Comparison of ENCODE assay signal across 14 mouse cellular contexts in genomic region chr10:98584776-98585175, GRCm38 (mm10).
"Had no signal": no experiment of that assay in that cellular context is flagged by ENCODE, and none has a peak within 500 bp of the region (broad histone marks: within the 10 kb centered on the region; RNA-seq: fewer than 3 reads in every experiment).

No protein-coding gene starts in this region.

- H3K9me3 ChIP-seq: kidney, embryonic 15.5 days; limb, embryonic 10.5 days; liver, embryonic 15.5 days; megakaryocyte, embryonic 14.5 days; neural tube, embryonic 15.5 days; stomach, embryonic 15.5 days had no signal

- DNase-seq: kidney, adult 11 months; lung, adult 2 months; lung, postnatal 10 days; right cerebral cortex, postnatal 14 days; thymus, postnatal 36 days had no signal

- H3K4me3 ChIP-seq: kidney, embryonic 15.5 days; limb, embryonic 10.5 days; liver, embryonic 15.5 days; megakaryocyte, embryonic 14.5 days; myocyte; neural tube, embryonic 15.5 days; stomach, embryonic 15.5 days had no signal

- H3K9ac ChIP-seq: kidney, embryonic 15.5 days; liver, embryonic 15.5 days; neural tube, embryonic 15.5 days; stomach, embryonic 15.5 days had no signal

- H3K4me1 ChIP-seq: liver, embryonic 15.5 days; megakaryocyte, embryonic 14.5 days; neural tube, embryonic 15.5 days; stomach, embryonic 15.5 days had no signal

- H3K27me3 ChIP-seq: kidney, embryonic 15.5 days; liver, embryonic 15.5 days; megakaryocyte, embryonic 14.5 days; neural tube, embryonic 15.5 days; stomach, embryonic 15.5 days had no signal

- H3K36me3 ChIP-seq: kidney, embryonic 15.5 days; limb, embryonic 10.5 days; liver, embryonic 15.5 days; neural tube, embryonic 15.5 days; stomach, embryonic 15.5 days had no signal

- H3K27ac ChIP-seq: kidney, embryonic 15.5 days; limb, embryonic 10.5 days; liver, embryonic 15.5 days; macrophage; neural tube, embryonic 15.5 days; stomach, embryonic 15.5 days had no signal

- H3K4me2 ChIP-seq: kidney, embryonic 15.5 days; liver, embryonic 11.5 days; liver, embryonic 15.5 days; neural tube, embryonic 15.5 days; stomach, embryonic 15.5 days had no signal
